Mouse (Mus musculus) heart, embryonic 15.5 days (tissue): ENCODE measurements around the gene Ccdc9. TPM values are rescaled to one million over a fixed set of nuclear protein-coding genes. Genes with fewer than 3 reads are reported as not detected.
A peak's percentile ranks its signal among the peaks of the same experiment; 100 is the strongest.
"Not testable (repeated sequence)": the region's sequence is repeated elsewhere in the genome, so short reads cannot be mapped to it uniquely, and the experiment has no call there.

Experiments
- ATAC-seq: fragments of 200-750 bp; cut with Nextera tagmentation; replicated peaks from 2 replicates; pipeline ENCODE4 v1.8.0; 2017; ENCODE audit warnings: low read depth, moderate TSS enrichment; ENCODE audit not compliant: insufficient number of reproducible peaks, insufficient read depth, low FRiP score
- H3K27ac ChIP-seq: fragments of 300-500 bp; sonication (generic); 2 replicates; pipeline ENCODE4 v1.5.1; 2015; ENCODE audit warnings: mild to moderate bottlenecking, inconsistent platforms
- H3K27me3 ChIP-seq: fragments of 300-500 bp; sonication (generic); 2 replicates; pipeline ENCODE4 v1.6.1; 2015; ENCODE audit warnings: inconsistent platforms
- H3K36me3 ChIP-seq: fragments of 300-500 bp; sonication (generic); 2 replicates; pipeline ENCODE4 v1.6.1; 2015; ENCODE audit warnings: mild to moderate bottlenecking, inconsistent platforms
- H3K4me1 ChIP-seq: fragments of 300-500 bp; sonication (generic); replicated peaks from 2 replicates; pipeline ENCODE4 v1.6.1; 2015; ENCODE audit warnings: inconsistent platforms
- H3K4me2 ChIP-seq: fragments of 300-500 bp; sonication (generic); 2 replicates; pipeline ENCODE4 v1.6.1; 2015; ENCODE audit warnings: inconsistent platforms, mild to moderate bottlenecking, moderate library complexity
- H3K4me3 ChIP-seq: fragments of 300-500 bp; sonication (generic); 2 replicates; pipeline ENCODE4 v1.5.1; 2015; ENCODE audit warnings: mild to moderate bottlenecking, inconsistent platforms
- H3K9ac ChIP-seq: fragments of 300-500 bp; sonication (generic); 2 replicates; pipeline ENCODE4 v1.6.1; 2015; ENCODE audit warnings: mild to moderate bottlenecking, inconsistent platforms
- H3K9me3 ChIP-seq: fragments of 300-500 bp; sonication (generic); replicated peaks from 2 replicates; pipeline ENCODE4 v1.6.1; 2016; ENCODE audit warnings: inconsistent platforms
- WGBS: fragments of 180-500 bp; shearing (Covaris S2); methylation state at CpG from one replicate; pipeline ENCODE4 v1.1.7; 2015; ENCODE audit warnings: mixed read lengths; 5-methylcytosine and 5-hydroxymethylcytosine counted together
- polyA plus RNA-seq: library from polyadenylated mRNA; unstranded; fragments of >200 nt; fragmentation: Nextera tagmentation; extraction: Ambion mirVana; gene quantifications from 2 replicates; pipeline ENCODE4 v1.2.1, GENCODE M21; 2015

Gene Ccdc9
- polyA plus RNA-seq, 1 experiment from 2014 or later: 14.4 TPM

- ATAC-seq, H3K9ac ChIP-seq, H3K36me3 ChIP-seq, H3K27ac ChIP-seq, H3K27me3 ChIP-seq, H3K4me3 ChIP-seq, H3K4me2 ChIP-seq, H3K9me3 ChIP-seq: not testable (repeated sequence)
- WGBS: 77% methylated on average over 6 of the region's 6 CpGs
- H3K4me1 ChIP-seq: peaks cover 39% of the 10 kb centered on the region
These were observed 20.5 kb upstream of the Ccdc9 start for GRCm38 (mm10) chr7:16307141-16307540.

- Histone ChIP-seq H3K36me3 (no peaks in the 10 kb centered on the region), H3K27me3 (no peaks in the 10 kb centered on the region), H3K4me3 (peak overlapping the region; percentile 46), H3K4me2 (peak overlapping the region; percentile 83), H3K4me1 (peaks cover 35% of the 10 kb centered on the region), H3K9me3 (no peaks in the 10 kb centered on the region), H3K9ac (peak overlapping the region; percentile 19; the same call in 1 of the 2 replicates), H3K27ac (no peak overlapping the region)
- WGBS: under 1% methylated on average over 52 of the region's 52 CpGs
- ATAC-seq: peak; percentile 56
These were observed 12.9 kb upstream of the Ccdc9 start for GRCm38 (mm10) chr7:16299419-16300035.

DNA sequence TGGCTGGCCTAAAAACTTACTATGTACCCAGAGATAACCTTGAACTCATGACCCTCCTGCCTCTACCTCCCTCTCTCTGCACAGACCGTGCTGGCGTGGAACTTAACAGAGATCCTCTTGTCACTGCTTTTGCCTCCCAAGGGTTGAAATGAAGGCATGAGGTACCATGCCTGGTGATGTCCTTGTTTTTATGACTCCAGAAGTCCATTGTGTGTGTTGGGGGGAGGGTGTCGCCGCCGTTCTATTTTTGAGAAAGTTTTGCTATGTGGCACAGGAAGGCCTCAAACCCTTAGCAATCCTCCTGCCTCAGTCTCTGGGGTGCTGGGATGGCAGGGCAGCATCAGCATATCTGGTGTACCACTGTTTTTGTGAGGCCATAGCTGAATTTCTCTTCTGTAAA, 12.3 kb upstream of the Ccdc9 start:
- no peak overlapping the region for H3K27ac ChIP-seq
- H3K4me3 ChIP-seq: no peak overlapping the region; the same call in 1 of the 2 replicates
- no peaks in the 10 kb centered on the region for H3K27me3 ChIP-seq
- no peaks in the 10 kb centered on the region for H3K36me3 ChIP-seq
- H3K9ac ChIP-seq: no peak overlapping the region
- ATAC-seq: no peak
- no peaks in the 10 kb centered on the region for H3K9me3 ChIP-seq
- H3K4me2 ChIP-seq: peak overlapping the region; percentile 83
- peaks cover 36% of the 10 kb centered on the region for H3K4me1 ChIP-seq
- 70% methylated on average over 5 of the region's 5 CpGs for WGBS

DNA sequence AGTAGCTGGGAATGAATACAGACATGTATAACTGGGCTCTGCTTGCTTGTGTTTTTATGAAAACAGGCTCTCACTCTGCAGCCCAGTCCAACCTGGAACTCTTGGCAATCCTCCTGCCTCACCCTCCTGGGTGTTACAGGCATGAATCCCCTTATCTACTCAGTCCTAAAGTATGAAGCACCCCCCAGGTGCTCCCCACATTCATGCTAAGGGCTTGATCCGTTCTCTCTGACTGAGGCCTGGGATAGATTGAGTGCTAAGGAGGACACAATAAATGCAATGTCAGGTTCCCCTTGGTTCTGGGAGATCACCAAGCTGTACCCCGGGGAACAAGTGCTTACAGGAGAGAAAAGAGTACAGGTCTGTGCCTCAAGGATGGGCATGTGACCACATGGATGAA, 11.0 kb upstream of the Ccdc9 start:
- Histone ChIP-seq H3K4me3 (no peak overlapping the region), H3K4me1 (peaks cover 36% of the 10 kb centered on the region), H3K9me3 (no peaks in the 10 kb centered on the region), H3K27me3 (no peaks in the 10 kb centered on the region), H3K4me2 (no peak overlapping the region), H3K27ac (peak overlapping the region; percentile 80), H3K9ac (no peak overlapping the region), H3K36me3 (no peaks in the 10 kb centered on the region)
- ATAC-seq: no peak
- 50% methylated on average over 2 of the region's 2 CpGs for WGBS

- Histone ChIP-seq H3K27ac (peak overlapping the region; percentile 80), H3K27me3 (no peaks in the 10 kb centered on the region), H3K4me3 (peak overlapping the region; percentile 40), H3K4me1 (peaks cover 36% of the 10 kb centered on the region), H3K9ac (peak overlapping the region; percentile 16; the same call in 1 of the 2 replicates), H3K9me3 (no peaks in the 10 kb centered on the region), H3K36me3 (no peaks in the 10 kb centered on the region), H3K4me2 (peak overlapping the region; percentile 68)
- ATAC-seq: peak; percentile 29; the same call in 1 of the 2 replicates
- under 1% methylated on average over 22 of the region's 22 CpGs for WGBS
These were observed 10.3 kb upstream of the Ccdc9 start for GRCm38 (mm10) chr7:16296766-16297390.

DNA sequence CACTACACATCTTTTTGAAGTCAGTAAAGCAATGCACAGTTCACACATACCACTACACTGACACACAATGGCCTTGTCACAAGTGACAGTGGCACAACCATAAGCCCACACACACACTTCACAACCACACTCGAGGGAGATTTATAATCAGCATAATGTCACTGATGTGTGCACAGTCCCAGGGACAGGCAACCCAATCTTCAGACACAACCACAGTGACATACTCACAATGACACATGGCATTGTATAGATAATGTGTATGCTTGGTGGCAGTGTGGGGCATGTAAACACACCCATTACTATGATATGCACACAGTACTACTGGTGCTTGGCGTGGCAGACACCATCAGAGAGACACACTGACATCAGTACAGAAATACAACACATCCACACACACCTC, 9.6 kb upstream of the Ccdc9 start:
- Histone ChIP-seq H3K27me3 (no peaks in the 10 kb centered on the region), H3K4me2 (peak overlapping the region; percentile 73), H3K4me3 (no peak overlapping the region), H3K9ac (no peak overlapping the region), H3K9me3 (no peaks in the 10 kb centered on the region), H3K36me3 (no peaks in the 10 kb centered on the region), H3K4me1 (peaks cover 36% of the 10 kb centered on the region), H3K27ac (peak overlapping the region; percentile 80)
- WGBS: 34% methylated on average over 2 of the region's 2 CpGs
- ATAC-seq: no peak

DNA sequence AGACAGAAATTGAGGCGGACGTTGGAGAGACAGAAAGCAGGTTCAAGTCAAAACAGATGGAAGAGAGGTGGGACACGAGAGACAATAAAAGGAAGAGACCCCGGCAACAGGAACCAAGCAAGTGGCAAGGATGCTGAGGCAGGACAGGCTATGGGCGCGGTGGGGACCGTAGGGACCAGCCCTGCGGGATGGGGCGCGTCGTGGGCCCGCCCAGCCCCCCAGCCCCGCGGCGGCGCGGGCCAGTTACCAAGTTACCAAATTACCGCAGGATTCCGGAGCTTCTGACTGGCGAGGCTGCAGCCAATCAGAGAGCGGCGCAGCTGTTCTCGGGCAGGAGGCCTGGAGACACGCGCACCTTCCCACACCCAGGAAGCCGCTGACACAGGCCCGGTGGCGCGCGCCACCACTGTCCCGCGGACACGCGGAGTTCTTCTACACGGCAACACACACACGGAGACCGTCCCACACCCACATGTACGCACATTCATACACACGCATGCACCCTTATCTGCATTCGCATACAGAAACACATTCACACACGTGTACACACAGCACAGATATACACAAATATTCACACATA, 8.8 kb upstream of the Ccdc9 start:
- no peaks in the 10 kb centered on the region for H3K36me3 ChIP-seq
- under 1% methylated on average over 41 of the region's 41 CpGs for WGBS
- peaks cover 36% of the 10 kb centered on the region for H3K4me1 ChIP-seq
- no peaks in the 10 kb centered on the region for H3K27me3 ChIP-seq
- peak overlapping the region; percentile 80 for H3K27ac ChIP-seq
- H3K4me2 ChIP-seq: peak overlapping the region; percentile 73
- ATAC-seq: peak; percentile 63
- H3K4me3 ChIP-seq: peak overlapping the region; percentile 61
- no peaks in the 10 kb centered on the region for H3K9me3 ChIP-seq
- H3K9ac ChIP-seq: peak overlapping the region; percentile 19

- WGBS: 0% methylated on average over 23 of the region's 23 CpGs
- Histone ChIP-seq H3K27me3 (no peaks in the 10 kb centered on the region), H3K4me3 (peak overlapping the region; percentile 61), H3K36me3 (no peaks in the 10 kb centered on the region), H3K4me2 (peak overlapping the region; percentile 73), H3K9me3 (no peaks in the 10 kb centered on the region), H3K4me1 (peaks cover 32% of the 10 kb centered on the region), H3K27ac (peak overlapping the region; percentile 80), H3K9ac (peak overlapping the region; percentile 19)
- ATAC-seq: peak; percentile 82
These were observed 8.2 kb upstream of the Ccdc9 start for GRCm38 (mm10) chr7:16294837-16295236.

DNA sequence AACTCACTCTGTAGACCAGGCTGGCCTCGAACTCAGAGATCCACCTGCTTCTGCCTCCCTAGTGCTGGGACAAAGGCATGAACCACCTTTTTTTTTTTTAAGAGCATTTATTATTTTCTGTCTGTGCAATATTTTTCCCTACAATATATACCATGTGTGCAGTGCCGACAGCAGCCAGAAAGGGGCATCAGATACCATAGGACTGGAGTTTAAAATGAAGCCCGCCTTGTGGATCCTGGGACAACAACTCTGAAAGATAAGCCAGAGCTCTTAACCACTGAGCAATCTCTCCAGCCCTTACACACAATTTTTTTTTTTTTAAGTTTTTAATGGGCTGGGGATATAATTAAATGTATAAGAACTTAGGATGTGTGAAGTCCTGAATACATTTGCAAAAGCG, 7.8 kb upstream of the Ccdc9 start:
- Histone ChIP-seq H3K4me2 (peak overlapping the region; percentile 73), H3K4me1 (peaks cover 28% of the 10 kb centered on the region), H3K27ac (peak overlapping the region; percentile 80), H3K9me3 (no peaks in the 10 kb centered on the region), H3K27me3 (no peaks in the 10 kb centered on the region), H3K4me3 (peak overlapping the region; percentile 61), H3K9ac (peak overlapping the region; percentile 19; the same call in 1 of the 2 replicates), H3K36me3 (no peaks in the 10 kb centered on the region)
- ATAC-seq: no peak
- 27% methylated on average over 4 of the region's 4 CpGs for WGBS

- H3K36me3 ChIP-seq: peaks cover 13% of the 10 kb centered on the region; the same call in 1 of the 2 replicates
- H3K4me3 ChIP-seq: no peak overlapping the region
- no peak overlapping the region for H3K27ac ChIP-seq
- H3K9me3 ChIP-seq: no peaks in the 10 kb centered on the region
- 64% methylated on average over 1 of the region's 1 CpGs for WGBS
- peaks cover 15% of the 10 kb centered on the region for H3K4me1 ChIP-seq
- no peak overlapping the region for H3K4me2 ChIP-seq
- no peak for ATAC-seq
- no peak overlapping the region for H3K9ac ChIP-seq
- no peaks in the 10 kb centered on the region for H3K27me3 ChIP-seq
These were observed 1.2 kb upstream of the Ccdc9 start for GRCm38 (mm10) chr7:16287791-16288190.

DNA sequence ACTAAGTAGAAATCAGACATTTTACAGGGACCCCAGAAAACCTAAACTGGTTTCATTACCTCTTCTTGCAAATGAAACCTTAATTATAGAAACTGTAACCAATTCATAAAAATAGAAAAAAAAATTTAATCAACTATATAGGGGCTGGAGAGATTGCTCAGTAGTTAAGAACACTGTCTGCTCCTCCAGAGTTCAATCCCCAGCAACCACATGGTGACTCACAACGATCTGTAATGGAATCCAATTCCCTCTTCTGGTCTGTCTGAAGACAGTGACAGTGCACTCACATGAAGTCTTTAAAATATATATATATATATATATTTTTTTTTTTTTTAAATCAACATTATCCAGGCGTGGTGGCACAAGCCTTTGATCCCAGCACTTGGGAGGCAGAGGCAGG, 421 bp upstream of the Ccdc9 start:
- H3K9me3 ChIP-seq: no peaks in the 10 kb centered on the region
- no peaks in the 10 kb centered on the region for H3K27me3 ChIP-seq
- H3K4me2 ChIP-seq: peak overlapping the region; percentile 75
- peaks cover 15% of the 10 kb centered on the region for H3K4me1 ChIP-seq
- H3K27ac ChIP-seq: peak overlapping the region; percentile 98
- H3K9ac ChIP-seq: peak overlapping the region; percentile 76
- H3K4me3 ChIP-seq: peak overlapping the region; percentile 87
- WGBS: 82% methylated on average over 2 of the region's 2 CpGs
- peaks cover 20% of the 10 kb centered on the region; the same call in 1 of the 2 replicates for H3K36me3 ChIP-seq
- ATAC-seq: no peak
